Mouse (Mus musculus): ENCODE data around the gene Tbc1d8.

Gene Tbc1d8

GRCm38 (mm10) chr1:39478057-39478895, at the start of gene Tbc1d8:
TSS of gene Tbc1d8 (minus strand) at chr1:39478755.
- DNase-seq (ENCODE audit: low spot score in 2 of 2) = peak; percentile 57 to 69

- no peak for DNase-seq (ENCODE audit: low spot score in 2 of 2)
Observed at GRCm38 (mm10) chr1:39528319-39528718, 49.8 kb upstream of the Tbc1d8 start.

- DNase-seq (ENCODE audit: low spot score in 2 of 2) = peak; percentile 58 to 62
Observed at GRCm38 (mm10) chr1:39527432-39527831, 48.9 kb upstream of the Tbc1d8 start.

- no peak for DNase-seq (ENCODE audit: low spot score in 2 of 2)
Observed at GRCm38 (mm10) chr1:39526371-39527167, 48.0 kb upstream of the Tbc1d8 start.

GRCm38 (mm10) chr1:39525763-39526162, 47.2 kb upstream of the Tbc1d8 start:
- no peak for DNase-seq (ENCODE audit: low spot score in 2 of 2)

- no peak for DNase-seq (ENCODE audit: low spot score in 2 of 2)
Observed at GRCm38 (mm10) chr1:39522519-39522918, 44.0 kb upstream of the Tbc1d8 start.

GRCm38 (mm10) chr1:39521326-39521725, 42.8 kb upstream of the Tbc1d8 start:
- DNase-seq (ENCODE audit: low spot score in 2 of 2) = no peak

- DNase-seq (ENCODE audit: low spot score in 2 of 2) = no peak
Observed at GRCm38 (mm10) chr1:39515303-39515991, 36.9 kb upstream of the Tbc1d8 start.

- DNase-seq (ENCODE audit: low spot score in 2 of 2) = no peak
Observed at GRCm38 (mm10) chr1:39512183-39512582, 33.6 kb upstream of the Tbc1d8 start.

- no peak for DNase-seq (ENCODE audit: low spot score in 2 of 2)
Observed at GRCm38 (mm10) chr1:39511775-39512174, 33.2 kb upstream of the Tbc1d8 start.

GRCm38 (mm10) chr1:39505600-39505999, 27.0 kb upstream of the Tbc1d8 start:
- DNase-seq (ENCODE audit: low spot score in 2 of 2) = no peak

- DNase-seq (ENCODE audit: low spot score in 2 of 2) = no peak
Observed at GRCm38 (mm10) chr1:39504261-39504660, 25.7 kb upstream of the Tbc1d8 start.

GRCm38 (mm10) chr1:39502817-39503633, 24.5 kb upstream of the Tbc1d8 start:
- no peak for DNase-seq (ENCODE audit: low spot score in 2 of 2)

- DNase-seq (ENCODE audit: low spot score in 2 of 2) = no peak
Observed at GRCm38 (mm10) chr1:39499485-39499941, 21.0 kb upstream of the Tbc1d8 start.

- DNase-seq (ENCODE audit: low spot score in 2 of 2) = no peak
Observed at GRCm38 (mm10) chr1:39497748-39498147, 19.2 kb upstream of the Tbc1d8 start.

- DNase-seq (ENCODE audit: low spot score in 2 of 2) = no peak
Observed at GRCm38 (mm10) chr1:39496995-39497394, 18.4 kb upstream of the Tbc1d8 start.

- DNase-seq (ENCODE audit: low spot score in 2 of 2) = no peak
Observed at GRCm38 (mm10) chr1:39493664-39494063, 15.1 kb upstream of the Tbc1d8 start.

GRCm38 (mm10) chr1:39493165-39493564, 14.6 kb upstream of the Tbc1d8 start:
- no peak for DNase-seq (ENCODE audit: low spot score in 2 of 2)

GRCm38 (mm10) chr1:39487370-39487769, 8.8 kb upstream of the Tbc1d8 start:
- no peak for DNase-seq (ENCODE audit: low spot score in 2 of 2)

GRCm38 (mm10) chr1:39482115-39482815, 3.7 kb upstream of the Tbc1d8 start:
- no peak for DNase-seq (ENCODE audit: low spot score in 2 of 2)

- DNase-seq (ENCODE audit: low spot score in 2 of 2) = no peak
Observed at GRCm38 (mm10) chr1:39479254-39479653, 699 bp upstream of the Tbc1d8 start.
